Mouse (Mus musculus) megakaryocyte, adult 5-6 weeks (primary cell): ENCODE data around the gene Plb1. TPM values are rescaled to one million over a fixed set of nuclear protein-coding genes. Genes with fewer than 3 reads are reported as not detected.

Source experiments
- ATAC-seq: 2 replicates; pipeline ENCODE4 v1.8.0; 2016; ENCODE audit warnings: mild to moderate bottlenecking, inconsistent platforms; ENCODE audit not compliant: poor library complexity, severe bottlenecking
- total RNA-seq, 2 experiments: library from RNA; stranded (forward) in 1 of 2; stranded (reverse) in 1 of 2; fragments of 153-499, 151-499 nt in 1 of 2; fragments of 221-1000, 200-1000 nt in 1 of 2; gene quantifications; 2 replicates each; pipeline versions ENCODE4 v1.2.3 to v1.2.4; 2015 to 2017

Plb1 gene
- total RNA-seq, 2 experiments from 2014 or later: not detected

DNA sequence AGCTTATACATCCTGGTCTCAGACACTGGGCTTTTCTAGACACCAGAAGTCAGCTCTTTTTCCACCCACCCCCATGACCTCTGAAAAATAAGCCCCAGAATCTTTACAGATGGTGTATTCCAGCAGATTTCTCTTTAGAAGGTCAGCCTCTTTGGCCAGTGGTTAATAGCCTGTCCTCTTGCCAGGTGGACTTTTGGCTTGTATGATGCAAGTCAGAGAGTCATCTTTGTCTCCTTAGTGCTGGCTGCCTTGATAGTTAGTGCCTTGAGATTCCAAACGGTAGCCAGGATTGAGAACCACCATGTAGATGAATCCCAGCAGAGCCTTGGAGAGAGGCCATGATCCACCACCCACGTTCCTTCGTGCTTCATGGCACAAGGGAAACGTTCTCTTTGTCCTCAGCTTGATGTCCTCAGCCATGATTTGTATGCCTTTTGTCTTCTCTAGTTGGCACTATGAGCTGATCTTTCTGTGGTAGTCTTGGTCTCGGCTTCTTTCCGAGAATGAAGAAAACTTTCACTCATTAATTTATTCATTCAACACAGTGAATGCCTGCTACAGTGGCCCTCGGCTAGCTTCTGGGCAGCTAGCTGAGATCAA is 10.9 kb downstream of the Plb1 start:
- ATAC-seq: no peak

DNA sequence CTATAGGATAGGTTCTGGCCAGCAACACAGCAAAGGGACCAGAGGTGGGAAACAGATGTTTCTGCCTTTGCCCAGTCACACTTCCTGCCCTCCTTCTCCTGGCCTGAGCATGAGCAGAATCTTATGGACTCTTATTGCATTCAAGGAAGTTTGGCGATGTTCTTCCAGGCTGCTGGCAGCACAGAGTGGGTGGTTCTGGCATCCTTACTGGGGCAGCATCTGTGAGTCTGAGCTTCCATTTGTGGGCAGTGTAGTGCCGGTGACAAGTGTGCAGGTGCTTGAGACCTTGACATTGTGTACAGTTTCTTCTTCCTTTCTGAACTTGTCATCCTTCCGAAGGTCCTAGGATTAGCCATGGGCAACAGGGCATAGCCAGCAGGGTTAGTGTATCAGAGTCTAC is 12.9 kb downstream of the Plb1 start:
- ATAC-seq: no peak

DNA sequence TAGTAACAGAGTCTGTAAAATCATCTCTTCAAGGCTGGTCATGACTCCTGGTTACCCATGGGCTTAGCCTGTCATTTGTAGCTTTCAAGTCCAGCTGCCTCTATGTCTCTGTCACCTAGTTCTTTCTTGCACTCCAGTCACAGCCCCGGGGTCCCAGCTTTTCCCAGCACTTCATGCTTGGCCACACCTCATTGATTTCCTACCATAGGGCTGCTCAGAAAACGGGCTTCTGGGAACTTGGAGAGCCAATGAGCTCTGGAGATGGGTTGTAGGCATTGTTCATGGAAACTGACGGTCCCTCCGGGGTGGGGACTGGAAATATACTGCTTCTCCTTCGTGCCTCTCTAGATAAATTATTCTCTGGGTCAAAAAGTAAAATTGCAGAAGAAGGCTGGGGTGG is 28.2 kb downstream of the Plb1 start:
- no peak for ATAC-seq

DNA sequence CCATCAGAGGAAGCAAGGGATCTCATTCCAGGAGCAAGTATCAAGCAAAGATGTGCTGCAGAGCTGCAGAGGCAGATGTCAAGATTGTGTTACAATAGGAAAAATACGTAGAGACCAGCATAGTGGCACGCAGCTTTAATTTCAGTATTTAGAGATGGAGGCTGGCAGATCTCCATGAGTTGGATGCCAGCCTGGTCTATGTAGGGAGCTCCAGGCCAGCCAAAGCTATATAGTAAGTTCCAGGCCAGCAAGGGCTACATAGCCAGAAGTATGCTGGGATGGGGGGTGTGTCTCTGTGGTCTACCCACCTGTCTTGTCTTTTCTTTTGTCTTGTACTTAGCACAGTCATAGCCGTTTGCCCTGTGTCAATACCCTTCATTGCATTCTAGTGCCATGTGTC is 28.7 kb downstream of the Plb1 start:
- no peak for ATAC-seq

DNA sequence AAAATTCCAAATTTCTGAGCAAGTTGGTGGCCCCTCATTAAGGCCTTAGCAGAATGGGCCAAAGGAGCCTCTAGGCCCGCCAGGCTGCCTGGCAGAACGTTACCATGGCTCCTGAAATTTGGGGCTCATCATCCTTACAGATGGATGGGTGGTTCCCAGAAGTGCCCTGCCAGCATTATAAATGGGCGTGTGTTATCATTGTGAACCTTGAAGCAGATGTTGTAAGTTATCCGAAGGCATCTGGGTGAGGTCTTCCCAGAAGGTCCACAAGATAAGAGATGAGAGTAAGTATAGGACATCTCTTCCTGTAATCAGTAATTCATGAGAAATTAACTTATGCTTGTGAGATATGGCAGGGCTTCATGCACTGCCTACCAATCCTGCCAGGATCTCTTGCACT is 30.0 kb downstream of the Plb1 start:
- no peak for ATAC-seq

DNA sequence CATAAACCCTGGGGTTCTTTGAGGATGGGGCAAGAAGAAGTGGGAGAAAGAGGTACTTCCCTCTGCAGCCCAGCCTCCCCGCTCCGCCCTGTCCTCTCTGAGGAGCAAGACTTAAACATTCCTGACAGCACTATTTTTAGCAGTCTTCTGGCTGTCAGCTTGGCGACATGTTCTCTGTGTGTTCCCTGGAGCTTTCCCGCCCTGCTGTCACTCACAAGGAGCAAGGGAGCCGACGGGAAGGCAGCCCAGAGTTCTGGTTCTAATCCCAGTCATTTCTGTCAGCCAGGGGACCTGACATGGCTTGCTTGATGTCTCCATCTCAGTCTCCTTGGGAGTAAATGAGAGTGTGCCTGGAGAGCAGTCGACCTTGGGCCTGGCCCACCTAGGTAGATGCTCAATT is 40.0 kb downstream of the Plb1 start:
- ATAC-seq: no peak

DNA sequence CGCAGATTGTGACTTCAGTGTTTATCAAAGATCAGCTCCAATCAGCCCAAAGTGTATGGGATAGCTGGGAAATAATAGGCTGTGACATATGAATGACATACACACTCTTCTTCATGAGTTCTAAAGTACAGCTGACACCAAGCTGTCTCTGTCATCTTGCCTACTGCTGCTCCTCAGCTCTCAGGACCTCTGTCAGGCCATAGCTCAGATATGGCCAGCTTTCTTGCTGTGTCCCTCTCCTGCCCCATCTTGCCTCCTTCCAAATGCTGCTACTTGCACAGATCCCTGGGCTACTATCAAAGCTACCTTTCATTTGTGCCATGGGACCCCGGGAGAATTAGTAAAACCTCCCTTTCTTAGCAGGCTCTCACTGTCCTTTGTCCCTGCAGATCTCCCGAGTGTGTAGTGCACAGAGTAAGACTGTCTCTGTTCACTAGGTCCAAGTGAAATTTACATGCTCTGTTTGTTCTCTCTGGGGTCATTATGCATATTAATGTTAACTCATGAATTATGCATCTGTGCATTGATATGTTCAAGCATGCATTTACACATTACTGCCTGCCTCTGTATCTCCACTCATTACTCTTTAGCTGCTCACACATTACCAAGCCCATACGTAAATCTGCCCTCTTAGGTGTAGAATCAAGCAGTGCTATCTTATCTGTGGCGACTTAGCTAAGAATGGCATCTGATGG is 45.6 kb downstream of the Plb1 start:
- ATAC-seq: no peak

DNA sequence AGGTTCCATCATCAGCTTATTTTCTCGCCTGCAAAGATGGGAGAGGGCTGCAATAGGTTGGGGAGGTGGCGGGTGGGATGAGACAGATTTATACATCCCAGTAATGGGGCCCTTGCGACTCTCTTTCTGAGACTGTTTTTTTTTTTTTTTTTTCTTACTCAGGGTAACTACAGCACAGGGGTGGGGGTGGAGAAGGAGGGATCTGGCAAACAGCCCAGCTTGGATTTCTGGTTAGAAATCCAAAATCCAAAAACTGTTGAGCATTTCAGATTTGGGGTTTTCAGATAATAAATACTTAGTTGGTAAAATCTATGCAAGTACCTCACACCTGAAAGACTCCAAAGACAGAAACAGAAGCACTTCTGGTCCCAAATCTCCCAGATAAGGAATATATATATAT is 47.6 kb downstream of the Plb1 start:
- no peak for ATAC-seq

DNA sequence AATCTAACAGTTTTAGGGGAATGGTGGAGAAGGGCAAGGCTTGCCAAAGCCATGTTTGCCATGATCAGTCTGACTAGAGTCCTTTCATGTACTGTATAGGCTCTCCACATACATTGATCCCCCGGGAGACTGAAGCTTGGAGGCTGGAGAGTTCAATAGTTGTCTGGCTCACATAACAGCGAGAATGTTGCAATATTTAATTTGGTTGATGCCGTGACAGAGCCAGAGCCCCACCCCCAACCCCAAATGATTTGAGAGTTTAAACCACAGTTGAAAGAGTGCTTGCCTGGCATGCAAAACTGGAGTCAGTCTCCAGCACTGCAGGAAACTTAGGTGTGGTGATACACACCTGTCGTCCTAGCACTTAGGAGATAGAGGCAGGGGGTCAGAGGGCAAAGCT is 49.8 kb downstream of the Plb1 start:
- ATAC-seq: no peak

DNA sequence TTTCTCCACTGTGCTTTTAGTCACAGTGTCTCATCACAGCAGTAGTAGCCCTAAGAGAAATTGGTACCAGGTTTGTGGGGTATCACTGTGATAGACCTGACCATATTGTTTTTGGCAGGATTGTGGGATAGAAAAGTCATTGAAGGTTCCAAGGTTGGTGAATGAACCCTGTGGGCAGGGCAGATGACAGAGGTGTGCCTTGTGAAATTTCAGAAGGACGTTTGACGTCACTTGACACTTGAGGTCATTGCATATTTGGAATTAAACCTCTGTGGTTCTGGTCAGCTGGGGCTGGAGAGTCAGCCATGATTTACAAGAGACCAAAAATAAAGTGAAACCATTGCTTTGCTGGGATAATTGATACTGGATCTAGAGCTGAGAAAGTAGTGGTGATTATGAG is 50.9 kb downstream of the Plb1 start:
- ATAC-seq: no peak

DNA sequence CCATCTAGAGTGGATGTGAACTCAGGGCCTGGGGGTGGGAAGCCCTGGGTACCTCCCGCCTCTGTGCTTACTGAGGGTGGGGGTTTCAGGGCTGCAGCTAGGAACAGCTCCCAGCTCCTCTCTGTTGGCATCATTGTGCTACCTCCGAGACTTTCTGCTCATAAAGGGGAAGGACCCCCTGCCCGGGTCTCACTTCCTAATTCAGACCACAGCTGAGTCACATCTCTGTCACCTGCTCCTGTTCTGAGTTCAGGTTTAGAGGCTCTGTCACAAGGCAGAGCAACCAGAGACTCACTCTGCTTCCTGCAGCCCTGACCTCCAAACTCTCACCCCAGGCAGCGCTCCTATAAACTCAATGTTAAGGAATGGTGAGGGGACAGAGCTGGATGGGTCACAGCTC is 53.8 kb downstream of the Plb1 start:
- no peak for ATAC-seq

DNA sequence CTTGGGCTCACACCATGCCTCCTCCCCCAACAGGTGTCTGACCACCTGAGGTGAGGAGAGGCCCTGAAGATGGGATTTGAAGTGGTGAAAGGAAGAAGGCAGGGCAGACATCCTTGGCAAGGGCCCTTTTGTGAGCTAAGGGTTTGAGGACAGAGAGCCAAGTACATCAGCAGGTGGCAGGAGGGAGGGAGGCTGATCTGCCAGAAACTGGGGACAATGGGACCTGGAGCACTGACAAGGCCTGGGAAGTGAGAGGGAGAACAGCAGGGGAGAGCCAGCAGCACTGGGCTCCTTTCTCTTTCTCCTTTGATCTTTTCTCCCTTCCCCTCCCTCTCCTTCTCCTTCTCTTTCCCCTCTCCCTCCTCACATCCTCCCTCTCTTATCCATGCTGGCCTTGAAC is 55.5 kb downstream of the Plb1 start:
- no peak for ATAC-seq

DNA sequence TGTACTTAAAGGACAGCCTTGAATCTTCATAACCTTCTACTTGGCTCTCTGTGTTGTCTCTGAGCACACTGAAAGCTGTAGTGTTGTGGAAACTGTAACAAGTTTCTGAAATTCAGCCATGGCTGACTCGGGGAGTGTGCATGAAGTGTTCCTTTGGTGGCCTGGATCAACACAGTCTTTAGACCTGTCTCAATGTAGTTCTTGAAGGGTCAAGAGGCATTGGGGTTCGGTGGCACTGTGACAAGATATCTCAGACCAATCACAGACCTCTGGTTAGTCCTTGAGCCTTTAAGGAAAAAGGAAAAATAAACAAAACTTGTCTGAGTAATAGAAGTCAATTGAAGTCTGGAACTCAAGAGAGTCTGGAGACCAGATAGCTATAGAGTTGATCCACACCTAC is 58.8 kb downstream of the Plb1 start:
- no peak for ATAC-seq

DNA sequence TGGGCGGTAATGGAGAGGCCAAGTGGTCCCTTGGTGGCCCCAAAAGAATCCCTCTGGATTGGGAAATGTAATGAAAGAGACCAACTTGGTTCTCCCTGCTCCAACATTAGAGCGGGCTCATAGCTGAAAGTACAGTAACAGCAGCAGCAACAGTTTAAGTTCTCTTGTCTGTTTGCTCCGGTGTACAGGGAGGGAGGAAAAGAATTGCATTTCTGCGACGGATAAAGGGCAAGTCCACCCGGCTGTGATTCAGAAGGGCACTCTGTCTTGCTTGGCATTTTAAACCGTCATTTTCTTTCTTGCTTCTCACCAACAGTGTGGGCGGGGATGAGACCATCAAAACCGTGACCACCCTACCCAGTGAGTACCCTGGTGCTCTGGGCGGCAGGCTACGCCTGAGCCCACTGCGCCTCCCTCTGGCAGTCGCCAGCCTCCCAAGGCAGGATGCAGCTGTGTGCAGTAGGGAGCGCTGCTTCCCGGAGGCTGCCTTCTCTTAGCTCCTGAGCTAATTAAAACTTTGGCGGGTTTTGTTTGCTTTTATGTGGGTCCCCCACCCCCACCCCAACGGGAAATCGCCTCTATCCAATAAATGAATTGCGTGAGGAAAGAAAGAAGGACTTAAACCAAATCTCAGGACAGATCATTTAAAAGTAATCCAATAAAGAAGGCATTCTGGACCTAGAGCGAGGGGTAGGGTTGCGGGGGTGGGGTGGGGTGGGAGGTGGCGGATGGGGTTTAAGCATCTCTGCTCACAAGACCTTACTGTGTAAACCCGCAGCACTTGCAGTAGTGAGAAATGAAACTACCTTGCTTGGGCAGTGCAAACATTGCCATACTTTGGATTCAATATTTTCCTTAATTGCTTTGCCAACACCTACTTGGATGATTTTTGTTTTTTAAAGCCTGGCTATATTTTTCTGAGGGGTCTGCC is 70.7 kb downstream of the Plb1 start:
- ATAC-seq: no peak

DNA sequence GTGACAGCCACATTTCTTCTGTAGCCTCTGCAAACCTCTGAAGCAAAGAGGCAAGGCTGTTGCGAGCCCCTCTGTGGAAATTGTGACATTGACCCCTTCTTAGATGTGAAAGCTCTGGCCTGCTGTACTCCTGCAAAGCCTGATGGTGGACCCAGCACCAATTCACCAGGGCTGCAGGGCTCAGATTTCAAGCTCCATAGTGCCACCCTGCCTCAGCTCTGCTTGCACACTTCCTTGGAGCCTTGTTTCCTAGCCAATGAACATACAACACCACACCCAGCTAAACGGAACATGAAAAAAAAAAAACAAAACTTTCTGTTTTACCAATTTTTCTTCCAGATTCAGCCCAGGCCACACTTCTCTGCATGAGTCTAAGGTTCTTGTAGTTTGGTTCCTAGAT is 74.6 kb downstream of the Plb1 start:
- ATAC-seq: no peak

DNA sequence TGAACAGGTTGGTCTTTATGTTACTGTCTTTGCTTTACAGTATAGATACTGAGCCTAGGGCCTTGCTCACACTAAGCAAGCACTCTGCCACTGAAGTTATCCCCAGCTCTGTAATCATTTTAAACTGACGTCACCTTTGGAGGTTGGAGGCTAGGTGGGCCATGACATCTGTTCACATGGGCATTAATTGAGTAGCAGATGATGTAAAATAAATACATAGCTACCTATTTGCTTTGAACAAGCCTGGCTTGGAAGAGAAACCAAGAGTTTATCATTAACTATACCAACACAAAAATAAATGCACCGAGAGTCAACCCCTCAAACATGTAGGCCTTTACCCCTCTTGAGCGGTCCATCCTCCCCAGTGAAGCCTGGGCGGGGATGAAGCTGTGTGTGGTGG is 76.1 kb downstream of the Plb1 start:
- ATAC-seq: no peak

DNA sequence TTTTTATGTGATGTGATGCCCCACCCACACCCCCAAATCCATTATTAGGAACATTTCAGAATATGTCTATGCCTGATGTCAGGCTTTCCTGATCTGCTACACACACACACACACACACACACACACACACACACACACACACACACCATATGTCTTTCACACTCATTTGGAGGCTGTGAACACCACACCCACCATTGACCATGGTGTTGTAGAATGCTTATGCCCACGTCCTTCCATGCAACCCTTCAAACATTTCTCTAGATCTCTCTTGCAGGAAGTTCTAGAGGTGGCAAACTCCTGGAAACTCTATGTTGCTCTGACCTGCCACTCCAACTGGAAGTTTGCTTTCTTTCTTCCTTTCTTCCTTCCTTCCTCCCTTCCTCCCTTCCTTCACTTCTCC is 77.2 kb downstream of the Plb1 start:
- no peak for ATAC-seq

DNA sequence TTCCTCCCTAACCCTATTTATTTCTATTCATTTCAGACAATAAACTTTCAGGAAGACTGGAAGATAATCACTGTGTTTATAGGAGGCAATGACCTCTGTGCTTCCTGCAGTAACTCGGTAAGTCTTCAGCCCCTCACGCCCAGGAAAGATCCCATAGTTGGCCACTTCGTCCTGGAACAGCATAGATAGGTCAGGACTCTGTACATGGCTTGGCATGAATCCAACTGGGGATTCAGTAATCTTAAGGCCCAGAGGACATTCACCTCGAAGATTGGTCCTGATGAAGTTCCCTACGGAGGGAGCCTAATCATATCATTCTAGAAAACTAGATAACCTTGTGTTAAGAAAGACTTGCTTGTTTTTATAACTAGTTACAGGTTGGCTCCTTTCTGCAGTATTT is 78.3 kb downstream of the Plb1 start:
- no peak for ATAC-seq

DNA sequence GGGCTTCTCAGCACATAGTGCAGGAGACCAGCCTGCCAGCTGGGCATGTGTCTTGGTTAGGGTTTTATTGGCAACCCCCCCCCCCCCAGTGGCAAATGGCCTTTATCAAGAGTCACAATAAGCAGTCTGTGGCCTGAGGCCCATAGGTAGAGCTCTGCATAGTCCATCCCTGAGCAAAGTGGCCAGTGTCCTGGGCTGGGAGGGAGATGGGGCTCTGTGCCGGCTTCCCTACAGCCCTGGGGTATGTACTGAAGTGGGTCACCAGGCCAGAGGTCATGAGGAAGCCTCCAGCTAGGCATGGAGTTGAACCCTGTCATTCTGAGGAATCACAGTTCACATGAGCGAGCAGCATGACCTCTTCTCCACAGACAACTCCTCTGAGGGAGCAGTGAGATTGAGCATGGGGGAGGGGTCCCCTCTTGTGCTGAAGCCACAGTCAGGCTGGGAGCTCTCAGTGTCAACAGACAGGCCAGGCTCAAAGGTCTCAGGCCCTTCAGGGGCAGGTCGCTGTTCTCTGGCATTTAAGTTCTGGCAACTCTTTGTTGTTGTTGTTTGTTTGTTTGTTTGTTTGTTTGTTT is 79.2 kb downstream of the Plb1 start:
- ATAC-seq: no peak

DNA sequence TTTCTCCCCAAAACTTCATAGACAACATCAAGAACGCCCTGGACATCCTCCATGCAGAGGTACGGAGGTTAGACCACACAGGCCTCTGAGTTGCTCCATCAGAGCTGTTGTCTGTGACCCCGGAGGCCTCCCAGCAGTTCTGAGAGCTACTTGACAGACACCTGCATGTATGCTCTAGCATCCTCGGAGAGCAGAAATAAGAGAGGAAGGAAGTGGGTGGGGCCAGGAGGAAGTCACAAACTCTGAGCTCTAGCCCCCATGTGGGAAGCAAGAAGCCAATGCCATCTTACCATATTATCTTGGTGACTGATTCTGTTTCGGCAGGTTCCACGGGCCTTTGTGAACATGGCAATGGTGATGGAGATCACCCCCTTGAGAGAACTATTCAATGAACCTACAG is 81.2 kb downstream of the Plb1 start:
- ATAC-seq: no peak

DNA sequence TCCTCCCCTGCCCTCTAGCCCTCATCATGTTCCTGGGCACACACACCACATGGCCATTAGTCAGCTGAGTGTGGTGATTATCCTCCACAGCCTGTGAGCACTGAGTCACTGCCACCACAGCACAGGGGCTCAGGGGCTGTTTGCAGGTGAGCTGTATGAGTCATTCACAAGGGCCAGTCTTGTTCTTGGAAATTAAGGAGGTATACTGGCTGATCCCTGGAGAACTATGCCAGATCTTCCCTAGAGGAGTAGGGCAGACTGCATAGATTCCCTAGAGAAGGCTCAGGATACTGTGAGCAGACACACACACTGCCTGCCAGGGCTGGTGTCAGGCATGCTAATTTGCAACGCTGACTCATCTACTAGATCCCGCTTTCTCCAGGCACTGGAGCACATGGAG is 82.2 kb downstream of the Plb1 start:
- ATAC-seq: no peak
